Mouse (Mus musculus) lung, embryonic 15.5 days (tissue): ENCODE measurements around the gene Mapk6. TPM values are rescaled to one million over a fixed set of nuclear protein-coding genes. Genes with fewer than 3 reads are reported as not detected.
"Not testable (repeated sequence)": the region's sequence is repeated elsewhere in the genome, so short reads cannot be mapped to it uniquely, and the experiment has no call there.

ENCODE experiments used
- ATAC-seq: fragments of 200-750 bp; cut with Nextera tagmentation; 2 replicates; pipeline ENCODE4 v1.8.0; 2017; ENCODE audit warnings: moderate number of reproducible peaks, borderline replicate concordance; ENCODE audit not compliant: low FRiP score, low TSS enrichment; ENCODE audit errors: extremely low read depth
- H3K27ac ChIP-seq: fragments of 300-500 bp; sonication (generic); 2 replicates; pipeline ENCODE4 v1.5.1; 2015; ENCODE audit warnings: moderate library complexity, mild to moderate bottlenecking, inconsistent platforms
- H3K27me3 ChIP-seq: fragments of 300-500 bp; sonication (generic); 2 replicates; pipeline ENCODE4 v1.6.1; 2015; ENCODE audit warnings: inconsistent platforms
- H3K36me3 ChIP-seq: fragments of 300-500 bp; sonication (generic); 2 replicates; pipeline ENCODE4 v1.6.1; 2015; ENCODE audit warnings: inconsistent platforms
- H3K4me1 ChIP-seq: fragments of 300-500 bp; sonication (generic); 2 replicates; pipeline ENCODE4 v1.6.1; 2015; ENCODE audit warnings: inconsistent platforms
- H3K4me2 ChIP-seq: fragments of 300-500 bp; sonication (generic); 2 replicates; pipeline ENCODE4 v1.6.1; 2015; ENCODE audit warnings: inconsistent platforms, mild to moderate bottlenecking, moderate library complexity
- H3K4me3 ChIP-seq: fragments of 300-500 bp; sonication (generic); 2 replicates; pipeline ENCODE4 v1.5.1; 2015; ENCODE audit warnings: mild to moderate bottlenecking, inconsistent platforms
- H3K9ac ChIP-seq: fragments of 300-500 bp; sonication (generic); 2 replicates; pipeline ENCODE4 v1.6.1; 2015; ENCODE audit warnings: inconsistent platforms
- H3K9me3 ChIP-seq: fragments of 300-500 bp; sonication (generic); 2 replicates; pipeline ENCODE4 v1.6.1; 2016; ENCODE audit warnings: inconsistent platforms
- WGBS: fragments of 180-500 bp; shearing (Covaris S2); methylation state at CpG from one replicate; pipeline ENCODE4 v1.1.7; 2015; 5-methylcytosine and 5-hydroxymethylcytosine counted together
- polyA plus RNA-seq: library from polyadenylated mRNA; unstranded; fragments of >200 nt; fragmentation: Nextera tagmentation; extraction: Ambion mirVana; gene quantifications from 2 replicates; pipeline ENCODE4 v1.2.1, GENCODE M21; 2015

Gene Mapk6
- polyA plus RNA-seq, 1 experiment from 2014 or later = 49.7 TPM

GRCm38 (mm10) chr9:75366191-75366590, 43.6 kb downstream of the Mapk6 start:
- no peak overlapping the region for H3K27ac ChIP-seq
- H3K9ac ChIP-seq = no peak overlapping the region
- 65% methylated on average over 5 of the region's 5 CpGs for WGBS
- no peaks in the 10 kb centered on the region for H3K4me1 ChIP-seq
- H3K9me3 ChIP-seq = no peaks in the 10 kb centered on the region
- no peaks in the 10 kb centered on the region for H3K36me3 ChIP-seq
- no peak overlapping the region for H3K4me3 ChIP-seq
- ATAC-seq = no peak
- H3K4me2 ChIP-seq = no peak overlapping the region
- no peaks in the 10 kb centered on the region for H3K27me3 ChIP-seq

GRCm38 (mm10) chr9:75365195-75365594, 44.6 kb downstream of the Mapk6 start:
- no peaks in the 10 kb centered on the region for H3K36me3 ChIP-seq
- H3K27me3 ChIP-seq = no peaks in the 10 kb centered on the region
- no peak overlapping the region for H3K4me3 ChIP-seq
- H3K4me2 ChIP-seq = no peak overlapping the region
- no peak for ATAC-seq
- 76% methylated on average over 4 of the region's 4 CpGs for WGBS
- no peaks in the 10 kb centered on the region for H3K4me1 ChIP-seq
- H3K9ac ChIP-seq = no peak overlapping the region
- H3K9me3 ChIP-seq = no peaks in the 10 kb centered on the region
- H3K27ac ChIP-seq = no peak overlapping the region

GRCm38 (mm10) chr9:75363702-75364101, 46.1 kb downstream of the Mapk6 start:
- H3K4me3 ChIP-seq, ATAC-seq, H3K36me3 ChIP-seq, H3K4me2 ChIP-seq, H3K27ac ChIP-seq, H3K4me1 ChIP-seq, H3K9me3 ChIP-seq, H3K27me3 ChIP-seq, H3K9ac ChIP-seq: not testable (repeated sequence)
- WGBS = 55% methylated on average over 7 of the region's 7 CpGs

GRCm38 (mm10) chr9:75363001-75363400, 46.8 kb downstream of the Mapk6 start:
- no peaks in the 10 kb centered on the region for H3K9me3 ChIP-seq
- H3K4me2 ChIP-seq = no peak overlapping the region
- H3K4me3 ChIP-seq = no peak overlapping the region
- no peaks in the 10 kb centered on the region for H3K36me3 ChIP-seq
- 76% methylated on average over 5 of the region's 5 CpGs for WGBS
- H3K27ac ChIP-seq = no peak overlapping the region
- H3K4me1 ChIP-seq = no peaks in the 10 kb centered on the region
- no peak for ATAC-seq
- H3K9ac ChIP-seq = no peak overlapping the region
- H3K27me3 ChIP-seq = no peaks in the 10 kb centered on the region

GRCm38 (mm10) chr9:75362201-75362600, 47.6 kb downstream of the Mapk6 start:
- Histone ChIP-seq H3K9me3 (no peaks in the 10 kb centered on the region), H3K4me1 (no peaks in the 10 kb centered on the region), H3K9ac (no peak overlapping the region), H3K4me3 (no peak overlapping the region), H3K4me2 (no peak overlapping the region), H3K27ac (no peak overlapping the region), H3K27me3 (no peaks in the 10 kb centered on the region), H3K36me3 (no peaks in the 10 kb centered on the region)
- WGBS = 85% methylated on average over 4 of the region's 4 CpGs
- no peak for ATAC-seq

GRCm38 (mm10) chr9:75361699-75362098, 48.1 kb downstream of the Mapk6 start:
- Histone ChIP-seq H3K27ac (no peak overlapping the region), H3K36me3 (no peaks in the 10 kb centered on the region), H3K4me1 (no peaks in the 10 kb centered on the region), H3K9ac (no peak overlapping the region), H3K4me3 (no peak overlapping the region), H3K27me3 (no peaks in the 10 kb centered on the region), H3K9me3 (no peaks in the 10 kb centered on the region), H3K4me2 (no peak overlapping the region)
- 27% methylated on average over 5 of the region's 5 CpGs for WGBS
- no peak for ATAC-seq

GRCm38 (mm10) chr9:75357087-75357654, 52.6 kb downstream of the Mapk6 start:
- 62% methylated on average over 9 of the region's 9 CpGs for WGBS
- Histone ChIP-seq H3K36me3 (no peaks in the 10 kb centered on the region), H3K4me1 (no peaks in the 10 kb centered on the region), H3K9ac (no peak overlapping the region), H3K4me3 (no peak overlapping the region), H3K4me2 (no peak overlapping the region), H3K27ac (no peak overlapping the region), H3K9me3 (no peaks in the 10 kb centered on the region), H3K27me3 (no peaks in the 10 kb centered on the region)
- no peak for ATAC-seq

GRCm38 (mm10) chr9:75355783-75356182, 54.0 kb downstream of the Mapk6 start:
- Histone ChIP-seq H3K27me3 (no peaks in the 10 kb centered on the region), H3K4me3 (no peak overlapping the region), H3K9me3 (no peaks in the 10 kb centered on the region), H3K4me1 (no peaks in the 10 kb centered on the region), H3K4me2 (no peak overlapping the region), H3K36me3 (no peaks in the 10 kb centered on the region), H3K9ac (no peak overlapping the region), H3K27ac (no peak overlapping the region)
- no peak for ATAC-seq
- 74% methylated on average over 4 of the region's 4 CpGs for WGBS

GRCm38 (mm10) chr9:75353094-75353493, 56.7 kb downstream of the Mapk6 start:
- Histone ChIP-seq H3K9ac (no peak overlapping the region), H3K36me3 (no peaks in the 10 kb centered on the region), H3K27ac (no peak overlapping the region), H3K4me1 (no peaks in the 10 kb centered on the region), H3K9me3 (no peaks in the 10 kb centered on the region), H3K4me2 (no peak overlapping the region), H3K27me3 (no peaks in the 10 kb centered on the region), H3K4me3 (no peak overlapping the region)
- 58% methylated on average over 8 of the region's 8 CpGs for WGBS
- ATAC-seq = no peak

- no peak overlapping the region for H3K9ac ChIP-seq
- ATAC-seq = no peak
- no peaks in the 10 kb centered on the region for H3K4me1 ChIP-seq
- no peaks in the 10 kb centered on the region; the same call in 1 of the 2 replicates for H3K36me3 ChIP-seq
- no peaks in the 10 kb centered on the region for H3K9me3 ChIP-seq
- no peaks in the 10 kb centered on the region for H3K27me3 ChIP-seq
- WGBS = 80% methylated on average over 3 of the region's 3 CpGs
- H3K27ac ChIP-seq = no peak overlapping the region
- H3K4me2 ChIP-seq = no peak overlapping the region
- no peak overlapping the region for H3K4me3 ChIP-seq
Measured at GRCm38 (mm10) chr9:75348641-75349040, 61.2 kb downstream of the Mapk6 start.

GRCm38 (mm10) chr9:75348066-75348465, 61.7 kb downstream of the Mapk6 start:
- H3K27me3 ChIP-seq = no peaks in the 10 kb centered on the region
- H3K4me3 ChIP-seq = no peak overlapping the region
- 88% methylated on average over 17 of the region's 17 CpGs for WGBS
- no peaks in the 10 kb centered on the region; the same call in 1 of the 2 replicates for H3K36me3 ChIP-seq
- no peaks in the 10 kb centered on the region for H3K9me3 ChIP-seq
- H3K4me2 ChIP-seq = no peak overlapping the region
- H3K9ac ChIP-seq = no peak overlapping the region
- no peak overlapping the region for H3K27ac ChIP-seq
- no peaks in the 10 kb centered on the region for H3K4me1 ChIP-seq
- ATAC-seq = no peak

GRCm38 (mm10) chr9:75347458-75347857, 62.3 kb downstream of the Mapk6 start, which contains the start of gene Bcl2l10:
Bcl2l10 (plus strand) TSS chr9:75347758.
- Histone ChIP-seq H3K27ac (no peak within 1 kb of the TSS), H3K4me3 (no peak within 1 kb of the TSS), H3K36me3 (no peaks in the 10 kb centered on the region; the same call in 1 of the 2 replicates), H3K4me2 (no peak within 1 kb of the TSS), H3K9ac (no peak within 1 kb of the TSS), H3K9me3 (no peaks in the 10 kb centered on the region), H3K4me1 (no peaks in the 10 kb centered on the region), H3K27me3 (no peaks in the 10 kb centered on the region)
- ATAC-seq = no peak
- 93% methylated on average over 5 of the region's 5 CpGs for WGBS

- H3K4me3 ChIP-seq = no peak overlapping the region
- H3K4me1 ChIP-seq = no peaks in the 10 kb centered on the region
- no peak overlapping the region for H3K4me2 ChIP-seq
- ATAC-seq = no peak
- H3K9me3 ChIP-seq = no peaks in the 10 kb centered on the region
- H3K27me3 ChIP-seq = no peaks in the 10 kb centered on the region
- peaks cover 10% of the 10 kb centered on the region; the same call in 1 of the 2 replicates for H3K36me3 ChIP-seq
- WGBS = 82% methylated on average over 4 of the region's 4 CpGs
- H3K9ac ChIP-seq = no peak overlapping the region
- H3K27ac ChIP-seq = no peak overlapping the region
Measured at GRCm38 (mm10) chr9:75342433-75342832, 67.4 kb downstream of the Mapk6 start.
